Mouse (Mus musculus): ENCODE measurements around the gene Tmed6. TPM values are rescaled to one million over a fixed set of nuclear protein-coding genes. Genes with fewer than 3 reads are reported as not detected.

Gene Tmed6
- not detected in 2 replicates for polyA plus RNA-seq (2014; fragmentation: Nextera tagmentation; extraction: Ambion mirVana)

DNA sequence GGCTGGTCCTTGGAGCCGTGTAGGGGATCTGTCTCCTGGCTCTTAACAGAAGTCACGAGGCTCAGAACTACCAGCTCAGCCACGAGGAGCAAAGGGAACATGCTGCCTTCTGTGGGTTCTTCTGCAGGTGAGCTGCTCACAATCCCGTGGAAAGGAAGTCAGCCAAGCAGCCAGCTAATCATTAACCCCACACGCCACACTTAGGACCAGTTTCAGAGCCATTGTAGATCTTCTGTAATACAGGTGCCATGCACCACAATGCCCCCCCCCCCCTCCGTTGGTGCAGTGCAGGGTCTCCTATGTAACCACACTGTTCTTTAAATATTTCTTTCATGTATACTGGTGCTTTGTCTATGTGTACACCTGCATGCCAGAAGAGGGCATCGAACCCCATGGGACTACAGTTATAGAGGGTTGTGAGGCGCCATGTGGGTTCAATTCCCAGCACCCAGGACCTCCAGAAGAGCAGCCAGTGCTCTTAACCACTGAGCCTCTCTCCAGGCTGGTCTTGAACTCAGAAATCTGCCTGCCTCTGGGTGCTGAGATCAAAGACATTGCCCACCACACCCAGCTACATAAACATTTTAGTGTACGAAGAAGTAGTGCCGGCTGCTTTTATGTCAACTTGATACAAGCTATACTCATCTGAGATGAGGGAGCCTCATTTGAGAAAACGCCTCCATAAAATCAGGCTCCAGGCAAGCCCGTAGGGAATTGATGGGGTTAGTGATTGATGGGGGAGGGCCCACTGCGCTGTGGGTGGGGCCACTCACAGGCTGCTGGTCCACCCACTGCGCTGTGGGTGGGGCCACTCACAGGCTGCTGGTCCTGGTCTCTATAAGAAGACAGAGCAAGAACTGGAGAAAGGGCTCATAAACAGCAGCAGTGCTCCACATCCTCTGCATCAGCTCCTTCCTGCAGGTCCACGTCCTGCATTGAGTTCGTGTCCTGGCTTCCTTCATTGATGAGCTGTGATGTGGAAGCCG lies at the start of gene Tmed6:
Gene Tmed6 (minus strand): TSS at position 134 of the 986 bp plus-strand sequence.
- Histone ChIP-seq H3K4me1 (ENCODE audit: control insufficient read depth, insufficient read depth, low read length) (no peaks in the 10 kb centered on the region), H3K36me3 (ENCODE audit: control insufficient read depth, insufficient read depth, low read length) (peaks cover 2% of the 10 kb centered on the region; the same call in 1 of the 2 replicates), H3K9me3 (ENCODE audit: control insufficient read depth, low read length) (no peaks in the 10 kb centered on the region), H3K27ac (ENCODE audit: low read depth, low read length) (no peak within 1 kb of the TSS), H3K27me3 (ENCODE audit: control insufficient read depth, insufficient read depth, low read length) (no peaks in the 10 kb centered on the region), H3K4me3 (ENCODE audit: low read depth, low read length) (no peak within 1 kb of the TSS), H3K9ac (ENCODE audit: low read length) (no peak within 1 kb of the TSS), H3K4me2 (ENCODE audit: low read depth) (no peak within 1 kb of the TSS)
- 60% methylated on average over 17 of the region's 17 CpGs for WGBS
- DNase-seq (ENCODE audit: low spot score) (no peak), ATAC-seq (ENCODE audit: insufficient read depth, low FRiP score, low TSS enrichment) (no peak)

DNA sequence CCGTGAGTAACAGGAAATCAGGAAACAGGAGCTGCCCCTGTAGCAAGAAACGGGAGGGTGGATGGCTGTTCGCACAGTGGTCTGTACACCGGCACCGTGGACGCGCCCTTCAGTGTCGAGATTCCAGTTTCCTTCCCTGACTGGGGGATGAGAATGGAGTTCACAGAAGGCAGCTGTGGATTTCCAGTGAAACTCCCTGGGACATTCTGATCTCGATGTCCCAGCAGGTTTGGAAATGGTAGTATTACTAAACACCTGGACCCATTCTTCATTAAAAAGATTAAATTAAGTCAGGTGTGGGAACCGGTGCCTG lies 49.5 kb upstream of the Tmed6 start:
- no peak overlapping the region for H3K27ac ChIP-seq (ENCODE audit: low read depth, low read length)
- H3K9ac ChIP-seq (ENCODE audit: low read length) = no peak overlapping the region

DNA sequence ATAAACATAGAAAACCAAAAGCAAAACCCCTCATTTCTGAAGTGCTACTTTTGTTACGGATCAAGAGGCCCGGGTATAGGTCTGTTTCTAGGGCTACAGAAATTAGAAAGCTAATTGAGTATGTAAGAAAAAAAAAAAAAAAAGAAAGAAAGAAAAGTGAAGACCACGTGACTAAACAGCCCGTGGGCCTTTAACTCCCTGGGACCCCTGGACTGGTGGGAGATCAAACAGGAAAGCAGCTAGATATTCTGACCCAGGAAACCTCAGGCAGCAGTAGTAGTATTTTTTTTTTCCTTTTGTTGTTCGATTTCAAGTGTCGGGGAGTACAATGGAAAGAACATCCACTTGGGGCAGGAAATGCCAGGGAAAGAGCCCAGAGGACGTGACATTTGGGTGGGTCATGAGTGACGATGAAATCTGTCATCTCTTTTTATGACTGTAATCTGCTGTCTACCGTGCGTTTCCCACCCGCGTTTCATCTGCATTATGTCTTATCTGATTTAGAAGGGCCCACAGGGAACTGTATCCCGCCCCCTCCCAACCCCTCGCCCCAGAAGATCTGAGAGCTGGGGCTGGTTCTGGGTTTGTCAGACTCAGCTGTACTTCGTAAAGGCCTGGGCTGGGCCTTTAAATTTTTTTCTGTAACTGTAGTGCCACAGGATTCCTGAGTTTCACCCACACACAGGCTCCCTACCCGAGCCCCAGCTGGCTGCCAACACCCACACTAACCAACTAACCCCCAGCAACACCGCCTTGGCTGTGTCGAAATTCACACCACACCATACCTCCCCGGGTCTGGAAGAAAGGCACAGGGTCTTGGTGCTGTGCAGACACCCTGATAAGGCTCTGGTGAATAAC lies 48.9 kb upstream of the Tmed6 start:
- no peaks in the 10 kb centered on the region for H3K36me3 ChIP-seq (ENCODE audit: control insufficient read depth, insufficient read depth, low read length)
- no peak for DNase-seq (ENCODE audit: low spot score)
- WGBS = 60% methylated on average over 19 of the region's 19 CpGs
- H3K27ac ChIP-seq (ENCODE audit: low read depth, low read length) = no peak overlapping the region
- no peak overlapping the region for H3K4me2 ChIP-seq (ENCODE audit: low read depth)
- ATAC-seq (ENCODE audit: insufficient read depth, low FRiP score, low TSS enrichment) = no peak
- no peaks in the 10 kb centered on the region for H3K27me3 ChIP-seq (ENCODE audit: control insufficient read depth, insufficient read depth, low read length)
- no peaks in the 10 kb centered on the region for H3K4me1 ChIP-seq (ENCODE audit: control insufficient read depth, insufficient read depth, low read length)
- no peak overlapping the region for H3K4me3 ChIP-seq (ENCODE audit: low read depth, low read length)
- H3K9me3 ChIP-seq (ENCODE audit: control insufficient read depth, low read length) = no peaks in the 10 kb centered on the region
- no peak overlapping the region for H3K9ac ChIP-seq (ENCODE audit: low read length)

More for the DNA sequence above, 49.5 kb upstream of the Tmed6 start:
- Histone ChIP-seq H3K9me3 (ENCODE audit: control insufficient read depth, low read length) (no peaks in the 10 kb centered on the region), H3K4me2 (ENCODE audit: low read depth) (no peak overlapping the region), H3K36me3 (ENCODE audit: control insufficient read depth, insufficient read depth, low read length) (no peaks in the 10 kb centered on the region), H3K4me1 (ENCODE audit: control insufficient read depth, insufficient read depth, low read length) (no peaks in the 10 kb centered on the region), H3K27me3 (ENCODE audit: control insufficient read depth, insufficient read depth, low read length) (no peaks in the 10 kb centered on the region), H3K4me3 (ENCODE audit: low read depth, low read length) (no peak overlapping the region)
- ATAC-seq (ENCODE audit: insufficient read depth, low FRiP score, low TSS enrichment) = no peak
- no peak for DNase-seq (ENCODE audit: low spot score)
- 70% methylated on average over 10 of the region's 10 CpGs for WGBS

DNA sequence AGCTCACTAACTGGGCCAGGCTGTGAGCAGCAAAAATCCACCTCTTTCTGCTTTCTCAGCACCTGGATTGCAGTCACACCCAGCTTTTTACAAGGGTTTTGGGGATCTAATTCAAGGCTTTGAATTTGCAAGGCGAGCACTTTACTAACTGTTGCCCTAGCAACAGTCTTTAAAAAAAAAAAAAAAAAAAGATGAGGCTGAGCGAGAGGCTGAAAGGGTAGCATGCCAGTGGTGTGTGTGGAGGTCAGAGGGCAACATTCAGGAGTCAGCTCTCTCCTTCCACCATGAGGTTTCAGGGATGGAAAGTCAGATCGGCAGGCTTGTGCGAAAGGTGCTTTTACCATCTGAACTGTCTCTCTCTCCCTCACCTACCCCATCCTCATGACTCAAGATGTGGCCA lies 47.8 kb upstream of the Tmed6 start:
- Histone ChIP-seq H3K4me3 (ENCODE audit: low read depth, low read length) (no peak overlapping the region), H3K27me3 (ENCODE audit: control insufficient read depth, insufficient read depth, low read length) (no peaks in the 10 kb centered on the region), H3K36me3 (ENCODE audit: control insufficient read depth, insufficient read depth, low read length) (no peaks in the 10 kb centered on the region), H3K9ac (ENCODE audit: low read length) (no peak overlapping the region), H3K9me3 (ENCODE audit: control insufficient read depth, low read length) (no peaks in the 10 kb centered on the region), H3K4me2 (ENCODE audit: low read depth) (no peak overlapping the region), H3K27ac (ENCODE audit: low read depth, low read length) (no peak overlapping the region), H3K4me1 (ENCODE audit: control insufficient read depth, insufficient read depth, low read length) (no peaks in the 10 kb centered on the region)
- DNase-seq (ENCODE audit: low spot score) (no peak), ATAC-seq (ENCODE audit: insufficient read depth, low FRiP score, low TSS enrichment) (no peak)
- WGBS = 48% methylated on average over 4 of the region's 4 CpGs

DNA sequence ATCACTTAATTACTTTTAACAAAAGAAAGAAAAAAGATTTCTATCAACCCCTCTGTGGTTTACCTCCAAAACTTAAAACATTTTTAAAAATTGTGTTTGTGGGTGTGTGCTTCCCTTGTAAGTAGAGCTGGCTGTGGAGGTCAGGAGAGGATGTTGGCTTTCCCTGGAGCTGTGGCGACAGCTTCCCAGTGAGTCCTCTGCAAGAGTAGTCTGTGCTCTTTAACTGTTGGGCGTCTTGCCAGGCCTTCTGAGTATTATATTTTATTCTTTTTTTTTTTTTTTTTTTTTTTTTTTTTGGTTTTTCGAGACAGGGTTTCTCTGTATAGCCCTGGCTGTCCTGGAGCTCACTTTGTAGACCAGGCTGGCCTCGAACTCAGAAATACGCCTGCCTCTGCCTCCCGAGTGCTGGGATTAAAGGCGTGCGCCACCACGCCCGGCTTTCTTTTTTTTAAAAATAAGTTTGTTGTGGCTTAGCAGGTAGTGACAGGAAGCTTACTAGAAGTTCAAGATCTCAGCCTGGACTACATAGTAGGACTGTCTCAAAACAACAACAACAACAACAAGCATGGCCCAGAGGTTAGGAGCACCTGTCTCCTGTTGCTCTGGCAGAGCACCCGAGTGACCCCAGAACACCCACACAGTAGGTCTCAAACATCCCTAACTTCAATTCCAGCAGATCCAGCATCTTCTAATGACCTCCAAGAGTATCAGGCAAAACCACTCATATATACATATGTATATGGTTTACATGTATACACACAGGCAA lies 46.1 kb upstream of the Tmed6 start:
- H3K4me3 ChIP-seq (ENCODE audit: low read depth, low read length) = no peak overlapping the region
- H3K9me3 ChIP-seq (ENCODE audit: control insufficient read depth, low read length) = no peaks in the 10 kb centered on the region
- no peaks in the 10 kb centered on the region for H3K4me1 ChIP-seq (ENCODE audit: control insufficient read depth, insufficient read depth, low read length)
- H3K27ac ChIP-seq (ENCODE audit: low read depth, low read length) = no peak overlapping the region
- H3K9ac ChIP-seq (ENCODE audit: low read length) = no peak overlapping the region
- no peaks in the 10 kb centered on the region for H3K36me3 ChIP-seq (ENCODE audit: control insufficient read depth, insufficient read depth, low read length)
- ATAC-seq (ENCODE audit: insufficient read depth, low FRiP score, low TSS enrichment) (no peak), DNase-seq (ENCODE audit: low spot score) (no peak)
- WGBS = 97% methylated on average over 9 of the region's 11 CpGs
- no peaks in the 10 kb centered on the region for H3K27me3 ChIP-seq (ENCODE audit: control insufficient read depth, insufficient read depth, low read length)
- H3K4me2 ChIP-seq (ENCODE audit: low read depth) = no peak overlapping the region

DNA sequence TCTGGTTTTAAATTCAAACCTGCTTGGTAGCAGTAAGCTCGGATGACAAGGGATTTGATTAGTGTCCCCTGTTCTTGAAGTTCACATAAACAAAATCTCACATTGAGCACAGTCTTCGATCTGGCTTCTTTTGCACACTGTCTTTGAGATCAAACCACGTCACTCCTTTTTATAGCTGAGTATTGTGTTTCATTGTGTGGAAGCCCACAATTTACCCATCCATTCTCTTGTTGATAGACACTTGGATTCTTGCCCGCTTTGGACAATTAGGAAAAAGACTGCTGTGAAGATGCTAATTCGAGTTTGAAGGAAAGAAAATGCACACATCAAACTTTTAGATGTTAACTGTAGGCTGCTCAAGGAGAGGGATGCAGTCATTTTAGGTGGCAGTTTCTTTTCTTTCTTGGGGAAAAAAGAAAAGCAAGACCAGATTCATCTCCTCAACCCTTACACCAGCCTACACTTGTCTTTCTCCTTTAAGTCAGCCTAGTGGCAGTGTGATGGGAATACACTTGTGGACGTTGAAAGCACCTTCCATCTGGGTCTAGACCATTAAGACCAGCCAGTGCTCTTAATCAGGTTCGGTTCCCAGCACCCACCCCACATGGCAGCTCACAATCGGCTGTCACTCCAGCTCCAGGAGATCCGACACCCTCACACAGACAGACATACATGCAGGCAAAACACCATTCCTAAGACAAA lies 45.3 kb upstream of the Tmed6 start:
- DNase-seq (ENCODE audit: low spot score) (no peak), ATAC-seq (ENCODE audit: insufficient read depth, low FRiP score, low TSS enrichment) (no peak)
- H3K36me3 ChIP-seq (ENCODE audit: control insufficient read depth, insufficient read depth, low read length) = no peaks in the 10 kb centered on the region
- WGBS = 72% methylated on average over 9 of the region's 9 CpGs
- H3K9ac ChIP-seq (ENCODE audit: low read length) = no peak overlapping the region
- H3K4me1 ChIP-seq (ENCODE audit: control insufficient read depth, insufficient read depth, low read length) = no peaks in the 10 kb centered on the region
- no peak overlapping the region for H3K4me2 ChIP-seq (ENCODE audit: low read depth)
- H3K27me3 ChIP-seq (ENCODE audit: control insufficient read depth, insufficient read depth, low read length) = no peaks in the 10 kb centered on the region
- no peak overlapping the region for H3K27ac ChIP-seq (ENCODE audit: low read depth, low read length)
- no peak overlapping the region for H3K4me3 ChIP-seq (ENCODE audit: low read depth, low read length)
- H3K9me3 ChIP-seq (ENCODE audit: control insufficient read depth, low read length) = no peaks in the 10 kb centered on the region

DNA sequence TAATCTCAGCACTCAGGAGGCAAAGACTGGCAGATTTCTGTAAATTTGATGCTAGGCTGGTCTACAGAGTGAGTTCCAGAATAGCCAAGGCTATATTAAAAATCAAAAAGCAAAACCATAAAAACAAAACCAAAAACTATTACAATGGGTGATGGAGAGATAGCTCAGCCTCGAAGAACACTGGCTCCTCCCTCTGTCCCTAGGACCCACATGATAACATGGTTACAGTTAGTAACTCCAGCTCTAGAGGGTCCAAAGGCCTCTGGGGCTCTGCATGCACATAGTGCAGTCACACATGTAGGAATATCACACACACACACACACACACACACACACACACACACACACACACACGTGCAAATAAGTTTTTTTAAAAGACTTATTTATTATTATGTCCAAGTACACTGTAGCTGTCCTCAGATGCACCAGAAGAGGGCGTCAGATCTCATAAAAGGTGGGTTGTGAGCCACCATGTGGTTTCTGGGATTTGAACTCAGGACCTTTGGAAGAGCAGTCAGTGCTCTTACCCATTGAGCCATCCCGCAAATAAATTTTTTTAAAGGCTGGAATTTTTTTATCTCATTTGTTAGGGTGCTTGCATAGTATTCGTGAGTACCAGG lies 44.5 kb upstream of the Tmed6 start:
- no peaks in the 10 kb centered on the region for H3K4me1 ChIP-seq (ENCODE audit: control insufficient read depth, insufficient read depth, low read length)
- no peaks in the 10 kb centered on the region for H3K36me3 ChIP-seq (ENCODE audit: control insufficient read depth, insufficient read depth, low read length)
- no peaks in the 10 kb centered on the region for H3K9me3 ChIP-seq (ENCODE audit: control insufficient read depth, low read length)
- no peaks in the 10 kb centered on the region for H3K27me3 ChIP-seq (ENCODE audit: control insufficient read depth, insufficient read depth, low read length)
- no peak for DNase-seq (ENCODE audit: low spot score)
- no peak overlapping the region for H3K4me3 ChIP-seq (ENCODE audit: low read depth, low read length)
- ATAC-seq (ENCODE audit: insufficient read depth, low FRiP score, low TSS enrichment) = no peak
- no peak overlapping the region for H3K9ac ChIP-seq (ENCODE audit: low read length)
- H3K27ac ChIP-seq (ENCODE audit: low read depth, low read length) = no peak overlapping the region
- 91% methylated on average over 5 of the region's 5 CpGs for WGBS
- no peak overlapping the region for H3K4me2 ChIP-seq (ENCODE audit: low read depth)
